Mouse (Mus musculus) heart, adult 8-10 months (tissue): ENCODE results near the gene Clpsl2. TPM values are rescaled to one million over a fixed set of nuclear protein-coding genes. Genes with fewer than 3 reads are reported as not detected.
A peak's percentile ranks its signal among the peaks of the same experiment; 100 is the strongest.

Experiments
- DNase-seq: peaks from one replicate; pipeline ENCODE4 v3.0.0; 2022; ENCODE audit warnings: low spot score
- microRNA-seq: library from miRNA; unstranded; fragments of <30 nt; microRNA quantifications from one replicate; pipeline ENCODE4 v1.2.0, GENCODE M21; 2022
- total RNA-seq, 4 experiments: library from RNA; stranded (reverse); gene quantifications; 2 replicates each; pipeline ENCODE4 v1.2.4; 2022

Gene Clpsl2
- total RNA-seq, 4 experiments from 2014 or later = not detected

DNA sequence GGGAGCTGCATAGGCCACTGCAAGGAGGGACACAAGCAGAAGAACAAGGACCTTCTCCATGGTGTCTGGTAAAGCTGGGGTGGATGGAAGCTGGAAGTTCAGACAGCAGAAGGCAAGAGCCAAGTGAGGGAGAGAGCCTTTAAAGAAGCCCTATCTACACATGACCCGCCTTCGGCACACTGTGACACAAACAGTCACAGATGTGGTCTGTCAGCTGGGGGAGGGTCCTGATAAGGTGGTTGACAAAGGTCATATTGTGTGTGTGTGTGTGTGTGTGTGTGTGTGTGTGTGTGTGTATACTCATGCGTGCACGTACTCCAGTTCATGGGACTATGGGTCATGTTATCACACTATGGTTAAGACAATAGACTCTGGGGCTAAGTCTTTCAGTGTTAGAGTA, 11.4 kb downstream of the Clpsl2 start, which contains the start of gene Clps:
Gene Clps, minus strand, starts transcription at position 169 of the 400 bp plus-strand sequence.
- no peak for DNase-seq

DNA sequence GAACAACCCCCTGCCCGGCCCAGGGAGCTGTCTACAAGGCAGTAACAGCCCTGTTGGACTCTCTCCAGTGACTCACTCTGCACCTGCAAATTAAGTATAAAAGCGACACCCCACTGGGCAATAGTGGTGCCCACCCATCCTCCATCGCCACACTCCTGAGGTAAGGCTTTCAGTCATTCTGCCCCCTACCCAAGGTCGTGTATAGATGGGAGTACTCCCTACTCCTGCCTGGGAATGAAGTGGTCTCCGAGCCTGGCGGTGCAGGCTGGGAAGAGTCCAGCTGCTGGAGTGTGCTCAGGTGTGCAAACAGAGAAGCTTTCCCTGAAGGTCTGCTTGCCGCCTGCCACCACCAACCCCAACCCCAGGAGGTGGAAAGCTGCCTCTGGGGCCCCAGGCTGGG, 12.4 kb downstream of the Clpsl2 start:
- DNase-seq = no peak

DNA sequence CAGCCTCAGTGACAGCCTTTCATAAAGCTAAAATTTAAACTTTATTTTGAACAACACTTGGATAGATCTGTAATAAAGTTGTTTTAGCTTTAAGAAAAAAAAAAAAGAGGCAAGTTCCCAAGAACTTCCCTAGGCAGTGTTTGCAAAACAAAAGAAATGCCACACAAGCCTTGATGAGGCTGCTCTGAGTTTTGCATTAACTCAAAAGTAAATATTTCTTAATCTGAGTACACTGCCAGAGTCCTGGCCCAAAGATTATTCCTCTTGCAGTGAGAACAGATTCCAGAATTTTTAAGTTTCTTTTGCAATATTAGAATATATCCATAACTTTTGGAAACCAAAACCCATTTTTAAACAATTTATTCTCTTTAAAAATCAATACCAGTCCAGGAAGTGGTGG, 16.0 kb downstream of the Clpsl2 start:
- DNase-seq = no peak

DNA sequence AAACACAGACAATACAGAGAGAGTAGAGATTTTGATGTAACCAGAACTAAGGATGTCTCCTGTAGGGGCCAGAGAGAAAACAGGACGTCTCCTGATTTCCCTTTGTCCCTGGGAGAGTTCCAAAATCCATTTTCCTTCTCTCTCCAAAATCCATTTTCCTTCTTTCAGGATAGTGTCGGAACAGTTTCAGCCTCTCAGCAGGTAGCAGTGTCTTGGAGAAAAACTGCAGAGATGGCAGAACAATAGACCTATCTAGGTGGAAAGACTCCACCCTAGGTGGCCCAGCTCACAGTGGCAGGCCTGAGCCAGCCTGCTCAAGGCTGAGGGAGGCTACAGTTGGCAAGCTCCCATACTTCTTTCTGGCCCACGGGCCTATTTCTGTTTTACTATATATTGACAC, 18.3 kb downstream of the Clpsl2 start:
- DNase-seq = no peak

DNA sequence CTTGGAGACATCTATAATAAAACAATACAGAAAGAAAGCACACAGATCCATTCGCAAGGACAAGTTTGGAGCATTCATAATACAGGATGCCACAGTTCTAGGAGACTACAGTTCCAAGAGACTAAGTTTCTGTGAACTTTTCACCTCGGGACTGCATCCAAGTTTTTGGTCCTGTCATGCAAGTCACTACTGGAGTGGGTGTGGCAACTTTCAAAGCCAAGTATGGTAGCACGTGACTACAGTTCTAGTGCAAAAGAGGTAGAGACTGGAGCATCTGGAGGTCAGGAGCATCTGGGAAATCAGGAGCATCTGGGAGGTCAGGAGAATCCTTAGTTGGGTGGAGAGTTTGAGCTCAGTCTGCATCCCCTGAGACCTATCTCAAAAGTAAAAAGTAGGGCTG, 22.7 kb downstream of the Clpsl2 start:
- DNase-seq = no peak

DNA sequence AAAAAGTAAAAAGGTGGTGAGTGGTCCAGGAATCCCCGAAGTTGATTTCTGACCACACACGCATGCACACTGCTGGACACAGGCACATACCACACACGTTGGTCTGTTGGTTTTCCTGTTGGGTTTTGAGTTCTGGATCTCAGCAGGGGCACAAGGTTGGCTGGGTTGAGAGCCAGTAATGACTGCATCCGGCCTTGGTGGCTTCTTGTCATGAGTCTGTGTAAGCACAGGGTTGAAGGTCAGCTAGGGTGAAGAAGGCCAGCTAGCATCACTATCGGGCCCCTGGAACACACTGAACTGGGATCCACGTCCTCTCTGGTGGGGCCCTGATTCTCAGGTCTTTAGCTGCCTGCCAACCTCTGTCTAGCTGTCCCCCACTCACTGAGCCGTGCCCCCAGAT, 23.3 kb downstream of the Clpsl2 start:
- no peak for DNase-seq

DNA sequence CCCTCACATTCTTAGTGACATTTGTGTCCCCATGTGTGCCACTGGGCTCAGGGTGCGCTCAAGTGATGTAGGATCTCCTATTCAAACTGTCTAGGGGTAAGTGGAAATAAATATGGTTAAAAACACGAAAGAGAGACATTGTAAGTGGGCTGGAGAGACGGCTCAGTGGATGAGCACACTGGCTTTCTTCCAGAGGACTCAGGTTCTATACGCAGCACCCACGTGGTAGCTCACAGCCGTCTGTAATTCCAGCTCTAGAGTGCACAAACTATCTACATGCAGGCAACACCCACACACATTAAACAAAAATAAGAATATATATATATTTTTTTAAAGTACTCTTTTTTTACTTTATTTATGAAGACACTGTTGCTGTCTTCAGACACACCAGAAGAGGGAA, 23.7 kb downstream of the Clpsl2 start:
- no peak for DNase-seq

DNA sequence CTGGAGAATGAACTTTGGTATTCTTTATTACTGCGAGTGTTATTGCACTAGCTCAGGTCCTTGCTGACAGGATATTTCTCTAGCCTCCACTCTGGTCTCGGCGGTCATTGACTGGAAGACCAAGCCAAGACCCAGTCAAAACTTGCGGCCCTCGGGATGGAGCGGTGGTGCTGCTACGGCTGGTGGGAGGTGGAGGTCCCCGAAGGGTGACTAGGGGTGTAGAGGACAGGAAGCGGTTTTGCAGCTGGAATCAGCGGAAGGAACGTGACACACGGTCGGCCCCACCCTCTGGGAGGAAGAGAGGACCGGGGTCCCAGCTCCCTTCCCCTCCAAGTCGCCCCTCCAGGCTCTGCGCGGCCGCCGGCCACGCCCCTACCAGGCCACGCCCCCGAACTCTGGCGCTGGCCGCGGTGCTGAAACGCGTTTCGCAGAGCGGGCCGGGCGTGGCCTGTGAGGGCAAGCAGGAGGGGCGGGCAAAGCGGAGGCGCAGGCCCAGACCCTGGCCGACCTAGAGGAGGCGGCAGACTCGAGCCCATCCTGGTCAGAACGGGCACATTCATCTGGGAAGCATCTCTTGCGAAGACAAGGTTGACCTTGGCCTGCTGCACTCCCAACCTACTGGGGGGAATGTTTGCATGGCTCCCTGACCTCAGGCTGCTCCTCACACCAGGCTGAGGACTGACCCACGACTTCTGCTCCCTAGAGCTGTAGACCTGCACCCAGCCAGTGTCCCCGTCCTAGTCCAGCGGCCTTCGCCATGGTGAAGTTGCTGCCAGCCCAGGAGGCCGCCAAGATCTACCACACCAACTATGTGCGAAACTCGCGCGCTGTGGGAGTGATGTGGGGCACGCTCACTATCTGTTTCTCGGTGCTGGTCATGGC, 26.3 kb downstream of the Clpsl2 start, which contains the start of gene Lhfpl5:
Gene Lhfpl5, plus strand, starts transcription at position 398 of the 882 bp plus-strand sequence.
- no peak for DNase-seq

DNA sequence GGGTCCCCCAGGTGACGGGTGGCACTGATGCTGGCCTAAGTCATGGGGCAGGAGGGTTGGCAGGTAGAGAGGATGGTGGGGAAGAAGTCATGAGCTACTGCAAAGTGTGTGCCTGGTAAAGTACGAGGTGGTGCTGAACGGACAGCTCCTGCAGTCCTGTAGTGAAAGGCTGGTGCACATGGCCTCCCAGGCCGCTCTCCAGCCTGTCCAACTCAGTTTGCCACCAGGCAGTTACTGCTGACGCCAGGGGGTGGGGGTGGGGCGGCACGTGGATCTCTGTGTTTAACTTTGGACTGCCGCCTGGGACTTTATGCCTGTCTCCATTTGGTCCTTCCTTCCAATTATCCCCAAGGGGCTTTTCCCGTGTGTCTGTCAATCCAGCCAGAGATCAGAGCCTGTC, 31.2 kb downstream of the Clpsl2 start:
- DNase-seq = no peak

DNA sequence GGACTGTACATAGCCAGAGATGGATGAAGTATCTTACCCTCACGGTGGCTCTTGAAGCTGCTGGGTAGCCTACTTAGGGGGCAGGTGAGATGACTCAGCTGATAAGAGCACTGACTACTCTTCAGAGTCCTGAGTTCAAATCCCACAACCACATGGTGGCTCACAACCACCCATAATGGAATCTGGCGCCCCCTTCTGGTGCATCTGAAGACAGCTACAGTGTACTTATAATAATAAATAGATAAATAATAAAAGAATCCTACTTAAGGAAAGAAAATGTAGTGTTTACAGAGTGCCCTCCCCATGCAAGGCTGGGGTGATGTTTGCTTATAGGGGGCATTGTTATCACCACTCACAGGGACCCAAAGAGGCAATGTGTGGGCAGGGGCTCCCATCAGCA, 31.8 kb downstream of the Clpsl2 start:
- DNase-seq = no peak

DNA sequence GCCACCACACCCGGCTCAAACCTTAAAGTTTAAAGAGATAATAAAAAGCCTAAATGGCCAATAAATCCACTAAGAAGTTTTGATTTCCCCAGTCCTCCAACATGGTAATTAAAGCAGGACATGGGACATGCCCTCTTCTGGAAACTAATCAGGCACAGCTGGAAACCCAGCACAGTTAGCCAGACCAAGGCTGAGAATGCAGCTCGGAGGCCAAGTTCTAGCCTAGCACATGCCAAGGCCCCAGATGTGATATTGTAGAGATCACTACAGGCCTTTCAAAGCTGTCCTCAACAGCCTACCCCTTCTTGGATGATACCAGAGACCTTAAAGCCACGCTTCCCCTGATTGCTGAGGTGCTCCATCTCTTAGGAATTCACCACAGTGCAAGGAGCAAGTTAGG, 37.3 kb downstream of the Clpsl2 start:
- no peak for DNase-seq

DNA sequence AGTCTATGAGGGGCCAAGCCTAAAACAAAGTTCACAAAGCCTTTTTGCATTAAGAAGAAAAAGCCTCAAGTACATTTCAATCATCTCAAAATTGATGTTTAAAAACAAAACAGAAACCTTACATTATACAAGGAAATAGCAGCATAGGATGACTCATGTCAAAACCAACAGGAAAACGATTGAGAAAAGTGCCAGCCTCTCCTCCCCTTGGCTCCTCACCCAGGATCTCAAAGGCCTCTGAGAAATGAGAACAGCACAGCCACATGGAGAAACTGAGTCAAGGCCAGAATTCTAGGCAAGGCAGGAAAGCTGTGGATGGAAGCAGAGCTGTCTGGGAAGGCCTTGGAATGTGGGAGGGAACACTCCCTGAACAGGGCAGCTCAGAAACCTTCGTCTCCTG, 39.4 kb downstream of the Clpsl2 start:
- no peak for DNase-seq

DNA sequence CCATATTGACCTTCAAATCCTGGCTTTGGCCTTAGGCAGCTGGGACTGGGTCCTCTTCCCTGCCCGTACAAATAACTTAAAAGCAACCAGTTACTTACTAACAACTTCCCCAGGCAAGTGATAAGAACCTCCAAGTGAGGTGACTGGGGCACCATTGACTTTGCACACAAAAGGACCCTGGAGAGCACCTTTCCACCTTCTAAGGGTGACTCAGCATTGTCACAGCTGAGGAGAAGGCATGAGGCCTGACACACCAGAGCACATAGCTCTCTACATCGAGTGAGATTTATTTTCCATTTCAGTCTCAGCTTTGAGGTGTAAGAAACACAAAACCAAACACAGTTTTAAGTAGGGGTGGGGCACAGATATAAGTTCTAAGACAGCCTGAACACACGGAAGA, 41.4 kb downstream of the Clpsl2 start:
- DNase-seq = no peak

DNA sequence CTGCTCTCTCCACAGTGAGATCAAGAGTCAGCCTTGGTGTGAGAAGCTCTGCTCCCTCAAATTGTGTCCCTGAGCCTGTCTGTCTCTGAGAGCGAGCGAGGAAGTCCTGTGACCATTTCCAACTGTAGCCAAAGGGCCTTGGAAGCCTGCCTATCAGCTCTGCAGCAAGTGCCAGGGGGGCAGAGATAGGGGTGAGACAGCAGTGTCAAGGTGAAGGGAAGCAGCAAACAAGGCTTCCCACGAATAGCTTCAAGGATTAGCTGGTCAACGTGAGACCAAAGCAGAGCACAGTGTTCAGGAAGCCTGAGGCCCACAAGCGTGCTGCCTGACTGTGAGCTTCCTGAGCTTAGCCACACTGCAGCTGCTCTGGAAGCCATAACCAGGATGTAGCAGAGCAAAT, 42.3 kb downstream of the Clpsl2 start:
- peak; percentile 56 for DNase-seq

DNA sequence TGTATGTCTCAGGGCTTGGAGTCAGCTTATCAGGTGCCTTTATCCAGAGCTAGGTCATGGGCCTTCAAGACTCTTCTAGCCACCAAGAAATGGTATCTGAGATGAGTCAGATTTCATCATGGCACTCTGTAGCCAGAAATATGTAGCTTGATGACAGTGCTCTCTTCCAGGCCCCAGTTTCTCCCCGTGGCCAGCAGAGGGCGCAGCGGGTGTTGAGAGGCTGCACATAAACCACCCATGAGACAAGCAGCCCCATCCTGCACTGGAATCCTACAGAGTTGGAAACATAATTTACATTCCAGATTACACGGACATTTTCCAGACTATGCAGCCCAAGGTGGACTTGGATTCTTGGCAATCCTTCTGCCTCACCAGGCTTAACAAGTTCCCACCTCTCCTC, 43.8 kb downstream of the Clpsl2 start:
- peak; percentile 39 for DNase-seq

DNA sequence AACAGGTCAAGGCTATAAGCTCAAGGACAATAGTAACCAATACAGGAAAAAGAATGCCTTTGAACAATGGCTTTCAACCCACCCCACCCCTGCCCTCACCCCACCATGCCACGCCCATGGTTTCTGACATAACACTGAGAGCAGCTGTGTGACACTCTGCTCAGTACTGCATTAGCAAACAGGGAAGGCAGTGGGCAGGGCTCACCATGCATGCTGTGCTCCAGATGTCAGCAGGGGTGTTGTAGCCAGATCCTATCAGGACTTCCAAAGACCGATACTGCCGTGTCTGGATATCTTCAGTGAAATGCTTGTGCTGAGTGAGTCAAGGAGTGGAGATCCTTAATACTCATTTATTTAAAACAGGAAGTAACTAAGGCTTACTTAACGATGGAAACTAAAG, 44.8 kb downstream of the Clpsl2 start:
- DNase-seq = no peak

DNA sequence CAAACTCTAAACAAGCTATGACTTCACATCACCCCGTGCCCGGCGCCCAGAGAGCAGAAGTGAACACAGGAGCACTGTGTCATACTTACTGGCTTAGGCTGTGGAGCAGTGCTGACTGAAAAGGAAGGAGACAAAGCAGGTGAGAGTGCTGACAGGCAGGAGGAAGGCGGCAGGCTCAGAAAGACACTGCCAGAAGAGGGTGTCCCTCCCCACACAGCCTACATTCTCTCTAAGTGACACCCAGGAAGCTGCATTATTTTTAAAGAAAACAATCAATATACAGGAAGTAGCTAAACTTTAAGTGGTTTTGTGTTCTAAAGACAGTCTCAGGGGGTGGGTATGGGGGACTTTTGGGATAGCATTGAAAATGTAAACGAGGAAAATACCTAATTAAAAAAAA, 51.6 kb downstream of the Clpsl2 start:
- no peak for DNase-seq

DNA sequence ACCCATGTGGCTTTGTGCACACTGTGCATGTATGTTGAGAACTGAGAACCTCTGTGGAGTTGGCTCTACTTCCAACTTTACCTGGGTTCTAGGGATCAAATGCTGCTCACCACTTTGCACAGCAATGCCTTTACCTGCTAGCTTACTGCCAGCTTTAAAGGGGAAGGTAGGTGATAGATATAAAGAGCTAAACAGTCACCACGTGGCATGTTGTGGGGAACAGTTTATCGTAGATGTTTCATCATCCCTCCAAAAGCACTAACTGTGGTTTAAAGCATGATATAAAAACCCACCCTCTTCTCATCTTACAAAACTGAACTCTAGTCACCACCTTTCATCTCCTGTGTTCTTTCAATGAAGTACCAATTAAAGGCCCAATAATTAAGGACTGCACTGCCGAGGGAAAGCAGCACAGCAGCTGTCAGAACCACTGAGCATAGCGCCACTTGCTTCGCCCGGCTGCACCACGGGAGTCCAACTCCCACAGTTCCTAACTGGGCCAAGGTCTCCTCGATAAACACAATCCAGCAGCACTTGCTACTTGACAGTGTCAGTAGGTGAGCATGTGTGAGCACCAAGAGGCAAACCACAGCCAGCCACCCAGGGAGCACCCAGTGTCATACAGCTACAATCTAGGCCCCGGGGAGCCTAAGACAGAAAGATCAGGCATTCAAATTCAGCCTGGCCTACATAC, 52.5 kb downstream of the Clpsl2 start:
- no peak for DNase-seq

Small RNA genes within 50 kb of the gene (microRNA-seq; reads per million reads assigned to microRNA genes)
- gene Gm25195 (not detected), gene Mir6969 (not detected)

Other genes starting within 250 kb of the Clpsl2 start
- gene Fance, start 235.9 kb upstream of the Clpsl2 start, total RNA-seq = 10 to 100 TPM in 3 of 4 experiments, 1 to 10 TPM in 1; 9.2 to 15.2 (median 12.3) TPM
- gene Rpl10a, start 220.9 kb upstream of the Clpsl2 start, total RNA-seq = 100 to 1,000 TPM; 377 to 423 (median 382) TPM
- gene Tead3, start 198.6 kb upstream of the Clpsl2 start, total RNA-seq = 10 to 100 TPM in 3 of 4 experiments, 1 to 10 TPM in 1; 8.4 to 15.6 (median 11.7) TPM
- not detected for gene Tulp1, start 184.2 kb upstream of the Clpsl2 start, total RNA-seq
- gene Fkbp5, start 31.9 kb upstream of the Clpsl2 start, total RNA-seq = 10 to 100 TPM; 31.0 to 46.7 (median 38.3) TPM
- gene Armc12, start 18.6 kb upstream of the Clpsl2 start, total RNA-seq = not detected
- not detected for gene Clps, start 11.4 kb downstream of the Clpsl2 start, total RNA-seq
- gene Lhfpl5, start 26.2 kb downstream of the Clpsl2 start, total RNA-seq = not detected
- 10 to 100 TPM; 30.8 to 38.3 (median 35.2) TPM for gene Srpk1, start 73.3 kb downstream of the Clpsl2 start, total RNA-seq
- gene Slc26a8, start 140.8 kb downstream of the Clpsl2 start, total RNA-seq = under 1 TPM in 2 of 4 experiments, not detected in 2; 0.37 to 0.65 TPM
- 10 to 100 TPM; 48.9 to 61.5 (median 52.0) TPM for gene Mapk14, start 141.9 kb downstream of the Clpsl2 start, total RNA-seq
- 1 to 10 TPM in 2 of 4 experiments, under 1 TPM in 1, not detected in 1; 0.46 to 1.5 (median 1.1) TPM for gene AC170998.1, start 176.7 kb downstream of the Clpsl2 start, total RNA-seq
- under 1 TPM in 2 of 4 experiments, not detected in 2; 0.16 to 0.83 TPM for gene Mapk13, start 219.9 kb downstream of the Clpsl2 start, total RNA-seq